Mouse (Mus musculus): ENCODE data around the gene Ogfod3. TPM values are rescaled to one million over a fixed set of nuclear protein-coding genes. Genes with fewer than 3 reads are reported as not detected.

The Ogfod3 gene
- polyA plus RNA-seq, 1 experiment from 2014 or later: 21.2 TPM

DNA sequence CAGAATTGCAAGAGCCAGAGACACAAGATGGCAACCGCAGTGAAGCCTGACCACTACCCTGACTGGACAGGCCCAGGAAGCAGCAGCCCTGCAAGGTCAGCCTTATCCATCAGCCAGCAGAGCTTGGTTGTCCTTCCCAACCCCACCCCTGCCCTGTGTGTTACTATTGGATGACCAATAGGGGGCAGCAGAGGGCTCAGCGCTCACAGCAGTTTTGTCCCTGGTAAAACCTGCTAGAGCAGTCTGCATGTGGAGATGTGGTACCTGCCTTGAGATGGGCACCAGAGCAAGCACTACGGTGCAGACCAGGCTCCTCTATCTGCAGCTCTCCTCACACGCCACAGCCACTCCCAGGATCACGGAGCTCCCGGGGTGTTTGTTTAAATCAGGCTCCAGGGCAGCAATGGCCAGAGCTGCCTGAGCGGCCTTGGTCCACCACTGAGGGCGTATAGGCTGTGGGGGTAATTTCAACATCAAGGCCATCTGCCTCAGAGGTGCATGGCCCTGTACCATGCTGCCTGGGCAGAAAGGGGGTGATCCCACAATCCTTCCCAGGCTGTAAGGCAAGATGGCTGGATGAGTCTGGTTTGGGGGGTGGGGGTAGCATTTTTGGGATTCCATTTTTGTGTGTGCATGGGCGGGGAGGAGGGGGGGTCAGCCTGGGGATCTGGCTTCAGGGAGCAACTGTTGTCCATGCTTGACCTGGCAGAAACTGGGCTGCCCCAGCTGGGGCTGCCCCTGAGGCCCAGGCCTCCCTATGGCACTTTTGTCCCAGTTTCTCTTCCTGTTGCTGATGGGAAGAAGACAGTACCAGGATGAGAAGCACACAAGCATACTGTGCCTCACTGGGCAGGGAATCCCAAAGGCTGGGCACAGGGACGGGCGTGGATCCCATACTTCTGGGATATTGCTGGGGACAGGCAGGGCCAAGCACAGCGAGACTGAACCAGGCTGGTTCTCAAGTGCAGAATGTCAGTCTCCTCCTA lies 27.9 kb downstream of the Ogfod3 start:
- Histone ChIP-seq H3K27ac (peak overlapping the region; percentile 66), H3K4me3 (0 out of 2 replicates have a peak overlapping the region, but pooled peaks have one; percentile 5), H3K9me3 (no peaks in the 10 kb centered on the region), H3K27me3 (ENCODE audit: insufficient read depth, poor library complexity, severe bottlenecking) (no peaks in the 10 kb centered on the region), H3K4me1 (replicated peaks) (peaks cover 37% of the 10 kb centered on the region), H3K36me3 (peaks cover 6% of the 10 kb centered on the region)
- peak; percentile 64 for DNase-seq (ENCODE audit: low spot score)
- WGBS: 59% methylated on average over 12 of the region's 12 CpGs

DNA sequence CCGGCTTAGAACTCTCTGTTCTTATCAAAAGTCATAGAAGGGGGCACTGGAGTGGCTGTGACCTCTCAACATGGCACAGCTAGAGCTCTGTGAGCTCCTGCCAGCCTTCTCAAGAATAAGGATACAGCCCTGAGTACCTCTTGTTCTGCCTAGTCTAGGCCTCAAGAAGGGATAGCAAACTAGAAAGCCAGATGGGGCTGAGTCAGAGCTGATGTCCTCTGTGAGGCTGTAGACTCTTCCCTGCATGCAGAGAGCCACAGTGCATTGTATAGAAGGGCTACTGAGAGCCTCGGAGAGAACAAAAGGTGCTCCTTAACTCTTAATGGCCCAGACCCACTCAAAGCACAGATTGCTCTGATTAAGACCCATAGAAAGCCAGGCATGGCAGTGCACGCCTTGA lies 30.3 kb downstream of the Ogfod3 start:
- Histone ChIP-seq H3K36me3 (no peaks in the 10 kb centered on the region), H3K9me3 (no peaks in the 10 kb centered on the region), H3K4me1 (replicated peaks) (peaks cover 37% of the 10 kb centered on the region), H3K27ac (peak overlapping the region; percentile 70), H3K4me3 (no peak overlapping the region), H3K27me3 (ENCODE audit: insufficient read depth, poor library complexity, severe bottlenecking) (no peaks in the 10 kb centered on the region)
- no peak for DNase-seq (ENCODE audit: low spot score)
- 47% methylated on average over 3 of the region's 3 CpGs for WGBS

DNA sequence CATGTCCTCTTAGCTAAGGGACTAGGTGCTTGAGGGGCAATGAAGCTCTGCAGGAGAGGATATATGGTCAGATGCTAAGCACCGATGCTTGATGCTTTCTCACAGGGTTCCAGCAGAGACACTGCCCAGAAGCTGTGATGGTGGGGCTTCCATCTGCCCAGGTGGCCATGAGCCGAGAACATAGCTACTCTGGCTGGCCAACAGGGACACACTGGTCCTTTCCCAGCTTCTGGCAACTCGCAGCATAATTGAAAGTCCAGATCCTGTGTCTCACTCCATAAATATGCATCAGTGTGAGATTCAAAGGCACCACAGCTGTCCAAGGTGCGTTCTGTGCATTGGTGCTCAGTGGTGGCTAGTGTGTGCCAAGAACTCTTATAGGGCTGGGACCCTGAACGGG lies 31.3 kb downstream of the Ogfod3 start:
- H3K9me3 ChIP-seq: no peaks in the 10 kb centered on the region
- peaks cover 37% of the 10 kb centered on the region for H3K4me1 ChIP-seq (replicated peaks)
- H3K27ac ChIP-seq: 0 out of 2 replicates have a peak overlapping the region, but pooled peaks have one; percentile 0
- no peaks in the 10 kb centered on the region for H3K36me3 ChIP-seq
- H3K27me3 ChIP-seq (ENCODE audit: insufficient read depth, poor library complexity, severe bottlenecking): no peaks in the 10 kb centered on the region
- WGBS: 89% methylated on average over 5 of the region's 5 CpGs
- DNase-seq (ENCODE audit: low spot score): no peak
- no peak overlapping the region for H3K4me3 ChIP-seq

DNA sequence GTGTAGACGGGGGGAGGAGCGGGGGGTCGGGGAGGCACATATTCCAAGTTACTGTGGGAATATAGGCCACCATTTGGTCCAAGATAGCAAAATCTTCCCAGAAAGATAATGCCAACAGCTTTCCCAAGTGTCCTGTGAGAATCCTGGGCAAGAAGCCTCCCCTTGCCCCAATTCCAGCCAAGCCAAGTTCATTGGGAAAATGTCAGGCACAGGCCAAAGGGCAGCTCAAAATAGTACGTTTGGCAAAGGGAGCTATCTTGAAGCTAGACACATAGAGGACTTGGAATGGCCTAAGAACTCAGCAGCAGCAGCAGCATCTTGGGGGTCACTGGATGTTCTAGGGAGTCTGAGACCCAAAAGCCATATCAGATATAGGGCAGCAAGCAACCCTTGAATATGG lies 40.8 kb downstream of the Ogfod3 start:
- Histone ChIP-seq H3K27ac (no peak overlapping the region), H3K27me3 (ENCODE audit: insufficient read depth, poor library complexity, severe bottlenecking) (0 out of 2 replicates have a peak, but pooled peaks cover 5% of the 10 kb centered on the region), H3K4me1 (replicated peaks) (0 out of 2 replicates have a peak, but pooled peaks cover 7% of the 10 kb centered on the region), H3K9me3 (no peaks in the 10 kb centered on the region), H3K36me3 (no peaks in the 10 kb centered on the region), H3K4me3 (no peak overlapping the region)
- DNase-seq (ENCODE audit: low spot score): no peak
- WGBS: 89% methylated on average over 4 of the region's 4 CpGs

DNA sequence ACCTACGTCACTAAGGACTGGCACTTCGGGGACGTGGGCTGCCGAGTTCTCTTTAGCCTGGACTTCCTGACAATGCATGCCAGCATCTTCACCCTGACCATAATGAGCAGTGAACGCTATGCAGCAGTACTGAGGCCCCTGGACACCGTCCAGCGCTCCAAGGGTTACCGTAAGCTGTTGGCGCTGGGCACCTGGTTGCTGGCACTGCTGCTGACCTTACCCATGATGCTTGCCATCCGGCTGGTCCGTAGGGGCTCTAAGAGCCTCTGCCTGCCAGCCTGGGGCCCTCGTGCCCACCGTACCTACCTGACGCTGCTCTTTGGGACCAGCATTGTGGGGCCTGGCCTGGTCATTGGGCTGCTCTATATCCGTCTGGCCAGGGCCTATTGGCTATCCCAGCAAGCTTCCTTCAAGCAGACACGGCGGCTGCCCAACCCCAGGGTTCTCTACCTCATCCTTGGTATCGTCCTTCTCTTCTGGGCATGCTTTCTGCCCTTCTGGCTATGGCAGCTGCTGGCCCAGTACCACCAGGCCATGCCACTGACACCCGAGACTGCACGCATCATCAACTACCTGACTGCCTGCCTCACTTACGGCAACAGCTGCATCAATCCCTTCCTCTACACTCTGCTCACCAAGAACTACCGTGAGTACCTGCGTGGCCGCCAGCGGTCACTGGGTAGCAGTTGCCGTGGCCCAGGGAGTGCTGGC lies 43.7 kb downstream of the Ogfod3 start:
- no peak overlapping the region for H3K4me3 ChIP-seq
- no peak overlapping the region for H3K27ac ChIP-seq
- no peak for DNase-seq (ENCODE audit: low spot score)
- no peaks in the 10 kb centered on the region for H3K9me3 ChIP-seq
- no peaks in the 10 kb centered on the region for H3K36me3 ChIP-seq
- peaks cover 17% of the 10 kb centered on the region for H3K4me1 ChIP-seq (replicated peaks)
- WGBS: 94% methylated on average over 26 of the region's 26 CpGs
- peaks cover 30% of the 10 kb centered on the region for H3K27me3 ChIP-seq (ENCODE audit: insufficient read depth, poor library complexity, severe bottlenecking)

DNA sequence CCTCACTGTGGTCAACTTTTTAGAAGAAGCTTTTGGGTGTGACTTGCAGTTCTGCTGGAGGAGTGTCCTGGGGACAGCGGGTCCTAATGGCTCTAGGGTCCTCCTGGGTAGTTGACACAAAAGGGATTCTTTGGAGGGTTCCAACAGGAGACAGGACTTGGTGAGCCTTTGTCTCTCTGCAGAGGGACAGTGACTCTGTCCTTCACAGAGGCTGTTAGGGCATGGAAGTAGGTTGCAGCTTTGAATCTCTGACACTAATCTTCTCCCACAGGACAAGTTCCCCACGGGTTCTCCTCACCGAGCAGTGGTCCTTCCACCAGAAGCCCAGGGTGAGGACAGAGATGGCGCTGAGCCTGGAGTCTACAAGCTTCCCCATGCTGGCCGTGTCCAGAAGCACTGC lies 44.5 kb downstream of the Ogfod3 start, which contains the start of gene Uts2r:
TSS of gene Uts2r (plus strand) at position 301 of the 400 bp plus-strand sequence.
- no peak within 1 kb of the TSS for H3K27ac ChIP-seq
- WGBS: 81% methylated on average over 5 of the region's 5 CpGs
- DNase-seq (ENCODE audit: low spot score): no peak

DNA sequence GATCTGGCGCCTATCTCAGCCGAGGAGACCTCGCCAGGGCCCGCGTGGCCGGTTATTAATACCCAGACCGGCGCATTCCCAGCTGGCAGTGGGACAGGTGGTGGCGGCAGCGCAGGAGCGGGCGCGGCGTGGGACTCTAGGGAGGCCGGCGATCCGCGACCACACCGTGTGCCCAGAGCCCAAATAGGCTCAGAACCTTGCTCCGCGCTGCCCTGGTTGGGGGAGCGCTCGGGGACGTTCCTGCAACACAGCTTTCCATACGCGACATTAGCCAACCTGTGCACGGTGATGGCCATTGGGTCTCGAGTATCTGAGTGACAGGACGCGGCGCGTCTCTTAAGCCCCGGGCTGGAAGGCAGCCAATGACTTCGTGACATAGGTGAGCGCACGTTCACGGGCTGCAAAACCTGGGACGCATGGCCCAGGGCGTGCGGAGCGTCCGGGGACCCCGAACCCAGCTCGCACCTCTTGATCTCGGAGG lies 48.1 kb downstream of the Ogfod3 start:
- Histone ChIP-seq H3K36me3 (no peaks in the 10 kb centered on the region), H3K4me1 (replicated peaks) (peaks cover 28% of the 10 kb centered on the region), H3K27me3 (ENCODE audit: insufficient read depth, poor library complexity, severe bottlenecking) (peaks cover 46% of the 10 kb centered on the region), H3K4me3 (peak overlapping the region; percentile 52), H3K27ac (peak overlapping the region; percentile 53), H3K9me3 (no peaks in the 10 kb centered on the region)
- 1% methylated on average over 45 of the region's 45 CpGs for WGBS
- DNase-seq (ENCODE audit: low spot score): peak; percentile 22

More for the DNA sequence above, 44.5 kb downstream of the Ogfod3 start, which contains the start of gene Uts2r:
- peaks cover 38% of the 10 kb centered on the region for H3K27me3 ChIP-seq (ENCODE audit: insufficient read depth, poor library complexity, severe bottlenecking)
- peaks cover 23% of the 10 kb centered on the region for H3K4me1 ChIP-seq (replicated peaks)
- H3K4me3 ChIP-seq: no peak within 1 kb of the TSS
- no peaks in the 10 kb centered on the region for H3K36me3 ChIP-seq
- no peaks in the 10 kb centered on the region for H3K9me3 ChIP-seq

DNA sequence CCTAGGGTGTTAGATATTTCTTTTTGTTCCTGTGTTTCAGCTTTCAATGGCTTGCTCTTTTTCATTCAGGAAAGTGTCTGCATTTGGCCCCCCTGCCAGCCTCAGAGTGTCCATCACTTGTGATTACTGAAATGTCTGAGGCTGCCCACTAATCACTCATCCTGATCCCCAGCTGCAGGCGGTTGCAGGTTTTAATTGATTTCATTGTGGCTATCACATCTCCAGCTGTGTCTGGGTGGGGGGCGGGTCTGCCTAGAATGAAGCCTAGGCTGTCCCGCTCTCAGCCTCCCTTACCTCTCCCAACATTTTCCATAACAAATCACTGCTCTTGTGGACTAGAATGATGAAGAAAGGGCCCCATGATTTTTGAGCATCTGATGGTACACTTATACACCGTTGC lies 50.3 kb downstream of the Ogfod3 start:
- Histone ChIP-seq H3K27ac (0 out of 2 replicates have a peak overlapping the region, but pooled peaks have one; percentile 35), H3K9me3 (no peaks in the 10 kb centered on the region), H3K4me3 (no peak overlapping the region), H3K36me3 (no peaks in the 10 kb centered on the region), H3K27me3 (ENCODE audit: insufficient read depth, poor library complexity, severe bottlenecking) (peaks cover 41% of the 10 kb centered on the region), H3K4me1 (replicated peaks) (peaks cover 27% of the 10 kb centered on the region)
- peak; percentile 27 for DNase-seq (ENCODE audit: low spot score)
- WGBS: 19% methylated on average over 4 of the region's 4 CpGs

DNA sequence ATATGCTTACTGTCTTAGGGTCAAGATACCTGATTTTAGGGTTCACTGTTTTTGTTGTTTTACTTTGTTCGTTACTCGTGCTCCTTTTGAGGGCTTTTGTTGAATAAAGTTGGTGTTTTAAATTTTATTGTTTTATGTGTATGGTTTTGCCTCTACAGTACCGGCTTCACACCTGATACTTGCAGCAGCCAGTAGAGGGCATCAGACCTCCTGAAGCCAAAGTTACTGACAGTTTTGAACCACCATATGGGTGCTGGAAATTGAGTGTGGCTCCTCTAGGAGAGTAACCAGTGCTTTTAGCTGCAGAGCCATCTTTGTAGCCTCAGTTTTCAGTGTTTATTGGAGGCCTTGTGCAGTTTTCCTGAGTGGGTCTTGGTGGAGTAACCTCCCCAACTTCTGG lies 56.3 kb downstream of the Ogfod3 start:
- H3K36me3 ChIP-seq: no peaks in the 10 kb centered on the region
- H3K27me3 ChIP-seq (ENCODE audit: insufficient read depth, poor library complexity, severe bottlenecking): no peaks in the 10 kb centered on the region; the same call in 1 of the 2 replicates
- no peak overlapping the region for H3K27ac ChIP-seq
- H3K9me3 ChIP-seq: no peaks in the 10 kb centered on the region
- DNase-seq (ENCODE audit: low spot score): no peak
- no peak overlapping the region for H3K4me3 ChIP-seq
- no peaks in the 10 kb centered on the region for H3K4me1 ChIP-seq (replicated peaks)
- WGBS: 76% methylated on average over 3 of the region's 3 CpGs

DNA sequence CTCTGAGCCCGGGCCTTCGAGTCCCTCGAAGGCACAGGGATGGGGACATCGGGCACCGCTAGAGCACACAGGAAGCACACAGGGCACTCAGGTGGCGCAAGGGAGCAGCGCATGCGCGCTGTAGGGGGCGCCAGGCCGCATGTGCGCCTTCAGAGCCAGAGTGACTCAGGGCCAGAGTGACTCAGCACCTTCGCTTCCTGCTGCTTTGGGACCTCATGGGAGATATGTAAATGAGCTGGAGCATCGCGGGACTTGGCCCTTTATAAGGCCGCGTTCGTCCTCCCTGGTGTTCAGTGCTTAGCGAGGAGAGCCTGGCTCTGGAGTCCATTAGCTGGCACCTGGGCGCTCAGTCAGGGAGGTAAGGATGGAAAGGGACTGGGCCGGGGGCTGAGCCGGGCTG lies 58.6 kb downstream of the Ogfod3 start, which contains the start of gene Tex19.1:
TSS of gene Tex19.1 (plus strand) at position 279 of the 400 bp plus-strand sequence.
- DNase-seq (ENCODE audit: low spot score): no peak
- H3K9me3 ChIP-seq: no peaks in the 10 kb centered on the region
- no peaks in the 10 kb centered on the region for H3K4me1 ChIP-seq (replicated peaks)
- H3K4me3 ChIP-seq: no peak within 1 kb of the TSS
- H3K36me3 ChIP-seq: no peaks in the 10 kb centered on the region
- 90% methylated on average over 22 of the region's 22 CpGs for WGBS
- no peak within 1 kb of the TSS for H3K27ac ChIP-seq
- H3K27me3 ChIP-seq (ENCODE audit: insufficient read depth, poor library complexity, severe bottlenecking): no peaks in the 10 kb centered on the region

DNA sequence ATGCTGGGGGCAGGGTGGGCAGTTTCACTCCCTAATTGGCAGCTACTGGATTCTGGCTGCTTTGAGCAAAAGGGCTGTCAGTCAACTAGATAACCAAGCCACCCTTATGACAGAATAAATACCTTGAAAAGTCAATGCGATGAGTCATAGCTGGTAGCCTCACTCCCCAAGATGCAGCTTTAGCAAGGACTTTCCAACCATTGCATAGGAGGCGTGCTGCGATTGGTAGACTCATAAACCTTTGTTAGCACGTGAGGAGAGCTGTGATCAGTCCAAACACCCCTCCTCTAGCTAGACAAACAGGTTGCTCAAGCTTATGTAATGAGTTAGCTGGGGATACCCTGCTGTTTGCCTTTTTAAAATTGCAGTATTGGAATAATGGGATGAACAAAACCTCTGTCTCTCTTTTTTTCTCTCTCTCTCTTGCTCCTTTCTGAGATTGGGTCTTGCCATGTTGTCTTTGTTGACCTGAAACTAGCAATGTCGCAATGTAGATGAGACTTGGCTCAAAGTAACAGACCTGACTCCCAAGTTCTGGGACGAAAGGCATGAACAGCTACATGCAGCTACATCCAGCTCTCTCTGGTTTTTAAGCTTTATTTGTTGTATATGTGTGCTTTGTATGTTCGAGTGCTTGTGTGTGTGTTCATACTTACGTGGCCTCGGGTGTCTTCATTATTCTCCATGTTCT lies 61.0 kb downstream of the Ogfod3 start:
- H3K4me3 ChIP-seq: no peak overlapping the region
- 82% methylated on average over 9 of the region's 9 CpGs for WGBS
- H3K27me3 ChIP-seq (ENCODE audit: insufficient read depth, poor library complexity, severe bottlenecking): no peaks in the 10 kb centered on the region
- no peaks in the 10 kb centered on the region for H3K9me3 ChIP-seq
- H3K36me3 ChIP-seq: no peaks in the 10 kb centered on the region
- H3K27ac ChIP-seq: no peak overlapping the region
- no peaks in the 10 kb centered on the region for H3K4me1 ChIP-seq (replicated peaks)
- no peak for DNase-seq (ENCODE audit: low spot score)

DNA sequence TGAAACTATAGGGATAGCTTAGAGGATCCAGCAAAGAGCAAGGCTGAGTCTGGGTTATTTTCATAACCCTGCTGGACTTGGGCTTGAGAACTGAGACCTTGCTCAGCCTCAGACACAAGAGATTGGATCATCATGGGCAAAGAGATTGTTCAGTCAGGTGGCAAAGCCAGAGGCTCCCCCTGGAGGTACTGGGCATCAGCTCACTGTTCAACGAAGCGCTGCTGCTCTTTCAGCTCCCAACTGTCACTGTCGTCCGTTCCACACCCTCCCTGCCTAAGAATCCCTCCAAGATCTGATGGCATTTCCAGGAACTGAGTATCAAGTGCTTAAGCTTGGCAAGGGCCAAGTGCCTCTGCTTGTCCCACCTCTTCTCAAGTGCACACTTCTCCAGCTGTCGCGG lies 65.8 kb downstream of the Ogfod3 start:
- no peaks in the 10 kb centered on the region for H3K36me3 ChIP-seq
- no peak for DNase-seq (ENCODE audit: low spot score)
- WGBS: 51% methylated on average over 6 of the region's 6 CpGs

More for the DNA sequence above, 65.8 kb downstream of the Ogfod3 start:
- no peaks in the 10 kb centered on the region for H3K27me3 ChIP-seq (ENCODE audit: insufficient read depth, poor library complexity, severe bottlenecking)
- H3K4me3 ChIP-seq: no peak overlapping the region
- no peaks in the 10 kb centered on the region for H3K4me1 ChIP-seq (replicated peaks)
- H3K27ac ChIP-seq: no peak overlapping the region
- no peaks in the 10 kb centered on the region for H3K9me3 ChIP-seq

Data from hindbrain, embryonic 10.5 days (tissue).